Mouse (Mus musculus) lung, embryonic 14.5 days (tissue): ENCODE data around the gene Pomc. TPM values are rescaled to one million over a fixed set of nuclear protein-coding genes. Genes with fewer than 3 reads are reported as not detected.

Experiments
- ATAC-seq: fragments of 200-750 bp; cut with Nextera tagmentation; 2 replicates; pipeline ENCODE4 v1.8.0; 2017; ENCODE audit warnings: mild to moderate bottlenecking, moderate TSS enrichment, moderate library complexity; ENCODE audit not compliant: insufficient read depth
- DNase-seq: peaks from one replicate; pipeline ENCODE4 v3.0.0-alpha.2; 2015
- H3K27ac ChIP-seq: fragments of 300-500 bp; sonication (generic); 2 replicates; pipeline ENCODE4 v1.5.1; 2014; ENCODE audit warnings: low read depth, mild to moderate bottlenecking, moderate library complexity
- H3K27me3 ChIP-seq: fragments of 300-500 bp; sonication (generic); 2 replicates; pipeline ENCODE4 v1.6.1; 2014; ENCODE audit warnings: low read length, control low read depth; ENCODE audit not compliant: insufficient read depth
- H3K36me3 ChIP-seq: fragments of 300-500 bp; sonication (generic); 2 replicates; pipeline ENCODE4 v1.6.1; 2014; ENCODE audit warnings: control low read depth; ENCODE audit not compliant: insufficient read depth
- H3K4me1 ChIP-seq: fragments of 300-500 bp; sonication (generic); 2 replicates; pipeline ENCODE4 v1.6.1; 2014; ENCODE audit warnings: antibody characterized with exemption, control low read depth; ENCODE audit not compliant: insufficient read depth
- H3K4me2 ChIP-seq: fragments of 300-500 bp; sonication (generic); 2 replicates; pipeline ENCODE4 v1.6.1; 2014; ENCODE audit warnings: mild to moderate bottlenecking
- H3K4me3 ChIP-seq: fragments of 300-500 bp; sonication (generic); 2 replicates; pipeline ENCODE4 v1.5.1; 2014; ENCODE audit warnings: low read depth, low read length
- H3K9ac ChIP-seq: fragments of 300-500 bp; sonication (generic); 2 replicates; pipeline ENCODE4 v1.6.1; 2014
- H3K9me3 ChIP-seq: fragments of 300-500 bp; sonication (generic); 2 replicates; pipeline ENCODE4 v1.6.1; 2016; ENCODE audit warnings: low read depth, low read length, control low read depth
- CTCF ChIP-seq: IDR thresholded peaks from 2 replicates; pipeline ENCODE4 v1.5.1; 2016; ENCODE audit warnings: antibody characterized with exemption, low read depth
- WGBS: fragments of 180-500 bp; shearing (Covaris S2); extraction: QIAGEN DNeasy Blood & Tissue Kit; methylation state at CpG from one replicate; pipeline ENCODE4 v1.1.7; 2014; 5-methylcytosine and 5-hydroxymethylcytosine counted together
- polyA plus RNA-seq: library from polyadenylated mRNA; unstranded; fragments of >200 nt; fragmentation: Nextera tagmentation; extraction: Ambion mirVana; gene quantifications from 2 replicates; pipeline ENCODE4 v1.2.1, GENCODE M21; 2014

Pomc gene
- polyA plus RNA-seq, 1 experiment from 2014 or later = 2.5 TPM

- no peak for ATAC-seq
Observed at GRCm38 (mm10) chr12:4008731-4009130, 54.0 kb downstream of the Pomc start.

More at GRCm38 (mm10) chr12:4008731-4009130, 54.0 kb downstream of the Pomc start:
- Histone ChIP-seq H3K4me1 (peaks cover 10% of the 10 kb centered on the region), H3K36me3 (no peaks in the 10 kb centered on the region), H3K27me3 (no peaks in the 10 kb centered on the region), H3K9me3 (no peaks in the 10 kb centered on the region), H3K4me2 (no peak overlapping the region), H3K27ac (no peak overlapping the region), H3K4me3 (no peak overlapping the region), H3K9ac (no peak overlapping the region)
- no peak for DNase-seq
- WGBS = 86% methylated on average over 12 of the region's 12 CpGs
- TF ChIP-seq CTCF = no peak

Other genes starting within 250 kb of the Pomc start
- gene Dnmt3a, start 148.9 kb upstream of the Pomc start, polyA plus RNA-seq = 88.0 and 95.5 TPM in 2 replicates
- gene Efr3b, start 84.0 kb downstream of the Pomc start, polyA plus RNA-seq = 4.1 and 4.6 TPM in 2 replicates
- gene Dnajc27, start 127.6 kb downstream of the Pomc start, polyA plus RNA-seq = 8.0 and 8.7 TPM in 2 replicates
- gene Adcy3, start 178.2 kb downstream of the Pomc start, polyA plus RNA-seq = 10.7 and 14.4 TPM in 2 replicates